Mouse (Mus musculus) hindbrain, embryonic 15.5 days (tissue): ENCODE results near the gene B3galt4. TPM values are rescaled to one million over a fixed set of nuclear protein-coding genes. Genes with fewer than 3 reads are reported as not detected.
"Not testable (repeated sequence)": the region's sequence is repeated elsewhere in the genome, so short reads cannot be mapped to it uniquely, and the experiment has no call there.

Experiments used
- ATAC-seq: fragments of 200-750 bp; cut with Nextera tagmentation; 2 replicates; pipeline ENCODE4 v1.8.0; 2017; ENCODE audit warnings: low read depth, moderate number of reproducible peaks, moderate TSS enrichment; ENCODE audit not compliant: low FRiP score
- H3K27ac ChIP-seq: fragments of 300-500 bp; sonication (generic); replicated peaks from 2 replicates; pipeline ENCODE4 v1.5.1; 2015; ENCODE audit warnings: mild to moderate bottlenecking, inconsistent platforms
- H3K27me3 ChIP-seq: fragments of 300-500 bp; sonication (generic); 2 replicates; pipeline ENCODE4 v1.6.1; 2015; ENCODE audit warnings: control low read depth, inconsistent platforms
- H3K36me3 ChIP-seq: fragments of 300-500 bp; sonication (generic); 2 replicates; pipeline ENCODE4 v1.6.1; 2015; ENCODE audit warnings: control low read depth, inconsistent platforms
- H3K4me1 ChIP-seq: fragments of 300-500 bp; sonication (generic); replicated peaks from 2 replicates; pipeline ENCODE4 v1.6.1; 2015; ENCODE audit warnings: control low read depth, inconsistent platforms
- H3K4me2 ChIP-seq: fragments of 300-500 bp; sonication (generic); 2 replicates; pipeline ENCODE4 v1.6.1; 2015; ENCODE audit warnings: moderate library complexity, mild to moderate bottlenecking, inconsistent platforms
- H3K4me3 ChIP-seq: fragments of 300-500 bp; sonication (generic); 2 replicates; pipeline ENCODE4 v1.5.1; 2015; ENCODE audit warnings: mild to moderate bottlenecking, inconsistent platforms
- H3K9ac ChIP-seq: fragments of 300-500 bp; sonication (generic); 2 replicates; pipeline ENCODE4 v1.6.1; 2015; ENCODE audit warnings: inconsistent platforms
- H3K9me3 ChIP-seq: fragments of 300-500 bp; sonication (generic); 2 replicates; pipeline ENCODE4 v1.6.1; 2016; ENCODE audit warnings: control low read depth, inconsistent platforms
- WGBS: fragments of 180-500 bp; shearing (Covaris S2); methylation state at CpG from one replicate; pipeline ENCODE4 v1.1.7; 2015; 5-methylcytosine and 5-hydroxymethylcytosine counted together
- polyA plus RNA-seq: library from polyadenylated mRNA; unstranded; fragments of >200 nt; fragmentation: Nextera tagmentation; extraction: Ambion mirVana; gene quantifications from 2 replicates; pipeline ENCODE4 v1.2.1, GENCODE M21; 2015

Gene B3galt4
- polyA plus RNA-seq, 1 experiment from 2014 or later: 14.1 TPM

- Histone ChIP-seq H3K4me1 (peaks cover 70% of the 10 kb centered on the region), H3K36me3 (peaks cover 30% of the 10 kb centered on the region), H3K4me3 (no peak overlapping the region), H3K27me3 (no peaks in the 10 kb centered on the region), H3K4me2 (no peak overlapping the region), H3K9ac (no peak overlapping the region), H3K9me3 (no peaks in the 10 kb centered on the region), H3K27ac (no peak overlapping the region)
- WGBS: 82% methylated on average over 4 of the region's 4 CpGs
- ATAC-seq: no peak
Measured at GRCm38 (mm10) chr17:33952879-33953278, 1.6 kb upstream of the B3galt4 start.

DNA sequence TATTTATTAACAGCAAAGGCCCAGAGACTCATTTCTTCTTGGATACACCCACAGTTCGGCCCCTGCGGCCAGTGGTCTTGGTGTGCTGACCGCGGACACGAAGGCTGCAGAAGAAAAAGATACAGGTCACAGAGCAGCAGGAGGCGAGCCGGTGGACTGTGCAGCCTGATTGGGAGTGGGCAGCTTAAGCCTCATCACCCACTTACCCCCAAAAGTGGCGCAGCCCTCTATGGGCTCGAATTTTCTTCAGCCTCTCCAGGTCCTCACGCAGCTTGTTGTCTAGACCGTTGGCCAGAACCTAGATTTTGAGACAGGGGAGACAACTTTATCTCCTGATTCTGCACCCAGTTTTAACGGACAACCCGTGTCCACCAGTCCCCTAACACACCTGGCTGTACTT is 727 bp upstream of the B3galt4 start:
- peaks cover 69% of the 10 kb centered on the region for H3K4me1 ChIP-seq

DNA sequence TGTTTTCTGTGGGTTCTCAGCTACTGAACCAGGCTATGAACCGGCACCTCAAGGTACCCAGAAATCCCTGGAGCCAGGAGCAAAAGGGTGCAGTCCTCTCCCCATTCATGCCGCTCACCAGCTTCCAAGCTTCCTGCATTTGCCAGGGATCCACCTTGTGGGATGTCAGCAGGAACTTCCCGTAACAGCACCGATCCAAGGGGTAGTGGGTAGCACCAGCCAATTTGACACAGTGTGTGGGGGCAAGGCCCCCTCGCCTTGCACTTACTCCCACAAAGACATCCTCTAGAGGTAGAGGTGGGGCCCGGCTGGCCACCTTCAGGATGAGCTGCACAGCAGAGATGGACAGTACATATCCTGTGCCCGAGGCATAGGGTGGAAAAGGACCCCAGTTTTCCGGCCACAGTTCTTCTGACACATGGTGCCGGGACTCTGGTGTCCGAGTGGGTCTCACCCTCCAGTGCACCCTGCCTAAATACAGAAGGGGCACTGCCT is 1.1 kb downstream of the B3galt4 start:
- Histone ChIP-seq H3K27ac (peak overlapping the region; percentile 91), H3K27me3 (no peaks in the 10 kb centered on the region), H3K4me3 (peak overlapping the region; percentile 49), H3K36me3 (peaks cover 51% of the 10 kb centered on the region), H3K4me2 (peak overlapping the region; percentile 83), H3K9me3 (no peaks in the 10 kb centered on the region), H3K9ac (peak overlapping the region; percentile 61), H3K4me1 (peaks cover 61% of the 10 kb centered on the region)
- WGBS: 78% methylated on average over 10 of the region's 10 CpGs
- no peak; the same call in 1 of the 2 replicates for ATAC-seq

More for the DNA sequence above, 727 bp upstream of the B3galt4 start:
- Histone ChIP-seq H3K27ac (peak overlapping the region; percentile 91; the same call in 1 of the 2 replicates), H3K36me3 (peaks cover 36% of the 10 kb centered on the region), H3K4me3 (peak overlapping the region; percentile 49), H3K4me2 (peak overlapping the region; percentile 83), H3K9ac (peak overlapping the region; percentile 61; the same call in 1 of the 2 replicates)
- H3K9me3 ChIP-seq, ATAC-seq, H3K27me3 ChIP-seq: not testable (repeated sequence)
- 79% methylated on average over 13 of the region's 13 CpGs for WGBS

- no peak overlapping the region for H3K9ac ChIP-seq
- H3K4me1 ChIP-seq: peaks cover 52% of the 10 kb centered on the region
- no peak overlapping the region for H3K27ac ChIP-seq
- WGBS: 91% methylated on average over 19 of the region's 19 CpGs
- no peak for ATAC-seq
- H3K36me3 ChIP-seq: peaks cover 58% of the 10 kb centered on the region
- H3K27me3 ChIP-seq: no peaks in the 10 kb centered on the region
- H3K4me2 ChIP-seq: no peak overlapping the region
- no peaks in the 10 kb centered on the region for H3K9me3 ChIP-seq
- no peak overlapping the region; the same call in 1 of the 2 replicates for H3K4me3 ChIP-seq
Measured at GRCm38 (mm10) chr17:33948905-33949537, 2.3 kb downstream of the B3galt4 start.

DNA sequence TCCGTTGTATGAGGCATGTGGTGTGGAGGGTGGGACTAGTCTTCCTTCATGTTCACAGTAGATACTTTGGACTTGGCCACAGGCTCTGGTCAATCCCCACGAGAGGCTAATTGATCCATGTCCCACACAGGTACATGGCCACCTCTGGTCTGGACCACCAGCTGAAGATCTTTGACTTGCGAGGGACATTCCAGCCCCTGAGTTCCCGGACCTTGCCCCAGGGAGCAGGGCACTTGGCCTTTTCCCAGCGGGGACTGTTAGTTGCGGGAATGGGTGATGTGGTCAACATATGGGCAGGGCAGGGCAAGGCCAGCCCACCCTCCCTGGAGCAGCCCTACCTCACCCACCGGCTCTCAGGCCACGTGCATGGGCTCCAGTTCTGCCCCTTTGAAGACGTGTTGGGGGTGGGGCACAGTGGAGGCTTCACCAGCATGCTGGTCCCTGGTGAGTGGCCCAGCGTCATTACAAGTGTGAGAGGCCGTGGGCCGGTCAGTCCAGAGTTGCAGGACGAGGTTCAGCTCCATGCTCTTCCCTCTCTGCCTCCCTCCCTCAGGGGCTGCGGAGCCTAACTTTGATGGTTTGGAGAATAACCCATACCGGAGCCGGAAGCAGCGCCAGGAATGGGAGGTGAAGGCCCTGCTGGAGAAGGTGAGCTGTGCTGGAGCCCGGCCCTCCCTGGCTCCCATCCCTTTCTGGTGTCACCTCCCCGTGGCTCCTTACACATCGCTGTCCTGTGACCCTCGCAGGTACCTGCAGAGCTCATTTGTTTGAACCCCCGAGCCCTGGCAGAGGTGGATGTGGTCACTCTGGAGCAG is 3.0 kb downstream of the B3galt4 start:
- Histone ChIP-seq H3K4me1 (peaks cover 45% of the 10 kb centered on the region), H3K36me3 (peaks cover 57% of the 10 kb centered on the region), H3K27me3 (no peaks in the 10 kb centered on the region), H3K9ac (no peak overlapping the region), H3K9me3 (no peaks in the 10 kb centered on the region), H3K4me3 (no peak overlapping the region), H3K27ac (no peak overlapping the region), H3K4me2 (no peak overlapping the region)
- 88% methylated on average over 22 of the region's 22 CpGs for WGBS
- no peak for ATAC-seq

- H3K9me3 ChIP-seq: no peaks in the 10 kb centered on the region
- H3K27ac ChIP-seq: no peak overlapping the region
- no peaks in the 10 kb centered on the region for H3K27me3 ChIP-seq
- H3K4me1 ChIP-seq: peaks cover 37% of the 10 kb centered on the region
- 95% methylated on average over 10 of the region's 10 CpGs for WGBS
- no peak overlapping the region for H3K4me2 ChIP-seq
- peaks cover 50% of the 10 kb centered on the region for H3K36me3 ChIP-seq
- no peak for ATAC-seq
- H3K4me3 ChIP-seq: no peak overlapping the region
- H3K9ac ChIP-seq: no peak overlapping the region
Measured at GRCm38 (mm10) chr17:33947430-33948089, 3.7 kb downstream of the B3galt4 start.

DNA sequence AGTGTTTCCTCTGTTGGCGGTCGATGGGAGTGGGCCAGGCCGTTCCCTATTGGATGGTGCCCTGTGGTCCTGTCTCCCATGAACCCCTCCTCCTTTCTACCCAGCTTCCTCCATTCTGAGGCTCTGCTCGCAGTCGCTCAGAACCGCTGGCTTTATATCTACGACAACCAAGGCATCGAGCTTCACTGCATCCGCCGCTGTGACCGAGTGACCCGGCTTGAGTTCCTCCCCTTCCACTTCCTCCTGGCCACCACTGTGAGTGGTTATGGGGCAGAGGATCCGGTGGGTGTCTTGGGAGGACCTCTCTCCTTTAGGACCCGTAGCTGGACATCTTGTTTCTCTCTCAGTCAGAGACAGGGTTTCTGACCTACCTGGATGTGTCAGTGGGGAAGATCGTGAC is 7.8 kb downstream of the B3galt4 start:
- no peak for ATAC-seq
- Histone ChIP-seq H3K4me1 (peaks cover 23% of the 10 kb centered on the region), H3K27me3 (no peaks in the 10 kb centered on the region), H3K9me3 (no peaks in the 10 kb centered on the region), H3K4me3 (no peak overlapping the region), H3K4me2 (no peak overlapping the region), H3K9ac (no peak overlapping the region), H3K27ac (no peak overlapping the region), H3K36me3 (peaks cover 34% of the 10 kb centered on the region)
- 96% methylated on average over 15 of the region's 15 CpGs for WGBS

DNA sequence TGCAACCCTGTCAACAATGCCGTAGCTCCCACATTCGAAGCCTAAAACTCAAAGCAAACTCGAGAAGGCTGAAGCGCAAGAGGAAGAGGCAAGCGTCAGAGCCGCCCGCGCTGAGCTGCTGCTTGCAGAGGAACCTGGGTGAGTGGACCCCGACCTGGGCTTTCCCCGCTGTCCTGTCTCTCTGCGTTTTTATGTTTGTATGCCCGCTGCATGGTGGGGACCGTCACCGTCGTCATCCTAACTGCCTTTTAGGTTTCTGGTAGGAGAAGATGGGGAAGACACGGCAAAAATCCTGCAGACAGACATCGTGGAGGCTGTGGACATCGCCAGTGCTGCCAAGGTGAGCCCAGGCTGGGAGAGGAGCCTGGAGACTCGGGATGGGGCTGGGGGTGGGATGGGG is 9.9 kb downstream of the B3galt4 start:
- no peaks in the 10 kb centered on the region for H3K27me3 ChIP-seq
- ATAC-seq: no peak
- H3K27ac ChIP-seq: no peak overlapping the region
- H3K4me3 ChIP-seq: peak overlapping the region; percentile 85
- peaks cover 23% of the 10 kb centered on the region for H3K4me1 ChIP-seq
- H3K9me3 ChIP-seq: no peaks in the 10 kb centered on the region
- H3K9ac ChIP-seq: peak overlapping the region; percentile 80
- H3K36me3 ChIP-seq: peaks cover 32% of the 10 kb centered on the region
- 66% methylated on average over 19 of the region's 19 CpGs for WGBS
- peak overlapping the region; percentile 97 for H3K4me2 ChIP-seq

GRCm38 (mm10) chr17:33940981-33941380 is 10.3 kb downstream of the B3galt4 start:
- 2% methylated on average over 26 of the region's 26 CpGs for WGBS
- Histone ChIP-seq H3K4me3 (peak overlapping the region; percentile 85), H3K36me3 (peaks cover 28% of the 10 kb centered on the region), H3K4me2 (peak overlapping the region; percentile 97), H3K9me3 (no peaks in the 10 kb centered on the region), H3K9ac (peak overlapping the region; percentile 80), H3K4me1 (peaks cover 23% of the 10 kb centered on the region), H3K27me3 (no peaks in the 10 kb centered on the region), H3K27ac (0 out of 2 replicates have a peak overlapping the region, but pooled peaks have one; percentile 57)
- peak; percentile 14; the same call in 1 of the 2 replicates for ATAC-seq

- H3K36me3 ChIP-seq: peaks cover 21% of the 10 kb centered on the region
- under 1% methylated on average over 36 of the region's 36 CpGs for WGBS
Measured at GRCm38 (mm10) chr17:33940206-33940805, 11.0 kb downstream of the B3galt4 start, which contains the start of the genes Pfdn6 and Wdr46. Gene Pfdn6 (minus strand): TSS chr17:33940343. Gene Wdr46 (plus strand): TSS chr17:33940660.

GRCm38 (mm10) chr17:33938783-33939182 is 12.5 kb downstream of the B3galt4 start:
- Histone ChIP-seq H3K27me3 (no peaks in the 10 kb centered on the region), H3K4me2 (peak overlapping the region; percentile 97), H3K9ac (no peak overlapping the region), H3K9me3 (no peaks in the 10 kb centered on the region), H3K4me1 (peaks cover 23% of the 10 kb centered on the region), H3K36me3 (peaks cover 11% of the 10 kb centered on the region; the same call in 1 of the 2 replicates), H3K27ac (no peak overlapping the region), H3K4me3 (peak overlapping the region; percentile 85; the same call in 1 of the 2 replicates)
- ATAC-seq: no peak
- 86% methylated on average over 11 of the region's 11 CpGs for WGBS

More at GRCm38 (mm10) chr17:33940206-33940805, 11.0 kb downstream of the B3galt4 start, which contains the start of the genes Pfdn6 and Wdr46:
- Histone ChIP-seq H3K4me2 (peak within 1 kb of the TSS; percentile 97), H3K27ac (peak within 1 kb of the TSS; percentile 57), H3K27me3 (no peaks in the 10 kb centered on the region), H3K9ac (peak within 1 kb of the TSS; percentile 80), H3K4me1 (peaks cover 23% of the 10 kb centered on the region), H3K9me3 (no peaks in the 10 kb centered on the region), H3K4me3 (peak within 1 kb of the TSS; percentile 85)
- peak; percentile 91 for ATAC-seq
